Mouse (Mus musculus) large intestine, adult 2 months (tissue): ENCODE measurements around the gene Ankrd40. TPM values are rescaled to one million over a fixed set of nuclear protein-coding genes. Genes with fewer than 3 reads are reported as not detected.

Experiments used
- DNase-seq: peaks from one replicate; pipeline ENCODE4 v3.0.0-alpha.2; 2012; ENCODE audit warnings: low read depth, low spot score
- WGBS: fragments of 180-500 bp; shearing (Covaris S2); methylation state at CpG from one replicate; pipeline ENCODE4 v1.1.7; 2018; 5-methylcytosine and 5-hydroxymethylcytosine counted together
- polyA plus RNA-seq: library from polyadenylated mRNA; depleted of rRNA; stranded (reverse); fragments of >200 nt; gene quantifications from 2 replicates; pipeline ENCODE4 v1.2.3, GENCODE M21; 2012

Gene Ankrd40
- polyA plus RNA-seq, 1 experiment: 49.1 TPM

- WGBS: 23% methylated on average over 3 of the region's 3 CpGs
- DNase-seq: no peak
Measured at GRCm38 (mm10) chr11:94346611-94347010, 18.8 kb downstream of the Ankrd40 start.

GRCm38 (mm10) chr11:94347063-94347575 is 19.3 kb downstream of the Ankrd40 start:
- DNase-seq: no peak
- WGBS: 63% methylated on average over 7 of the region's 7 CpGs

GRCm38 (mm10) chr11:94349839-94350238 is 22.0 kb downstream of the Ankrd40 start:
- 88% methylated on average over 2 of the region's 2 CpGs for WGBS
- no peak for DNase-seq

GRCm38 (mm10) chr11:94350337-94350736 is 22.5 kb downstream of the Ankrd40 start:
- DNase-seq: no peak
- 76% methylated on average over 1 of the region's 1 CpGs for WGBS

- WGBS: 55% methylated on average over 3 of the region's 3 CpGs
Measured at GRCm38 (mm10) chr11:94351094-94351493, 23.3 kb downstream of the Ankrd40 start.

GRCm38 (mm10) chr11:94355521-94356217 is 27.9 kb downstream of the Ankrd40 start:
- DNase-seq: no peak
- 81% methylated on average over 9 of the region's 9 CpGs for WGBS

More at GRCm38 (mm10) chr11:94351094-94351493, 23.3 kb downstream of the Ankrd40 start:
- no peak for DNase-seq

GRCm38 (mm10) chr11:94359168-94359567 is 31.4 kb downstream of the Ankrd40 start:
- WGBS: 82% methylated on average over 12 of the region's 12 CpGs
- no peak for DNase-seq

GRCm38 (mm10) chr11:94361166-94361870 is 33.5 kb downstream of the Ankrd40 start:
- WGBS: 93% methylated on average over 14 of the region's 14 CpGs
- no peak for DNase-seq

- no peak for DNase-seq
- 93% methylated on average over 5 of the region's 5 CpGs for WGBS
Measured at GRCm38 (mm10) chr11:94362101-94362500, 34.3 kb downstream of the Ankrd40 start.

GRCm38 (mm10) chr11:94363690-94364089 is 35.9 kb downstream of the Ankrd40 start:
- no peak for DNase-seq
- 45% methylated on average over 7 of the region's 7 CpGs for WGBS

- WGBS: 19% methylated on average over 3 of the region's 3 CpGs
- DNase-seq: no peak
Measured at GRCm38 (mm10) chr11:94365340-94365739, 37.5 kb downstream of the Ankrd40 start.

- WGBS: 80% methylated on average over 6 of the region's 6 CpGs
- no peak for DNase-seq
Measured at GRCm38 (mm10) chr11:94369981-94370380, 42.2 kb downstream of the Ankrd40 start.

GRCm38 (mm10) chr11:94370809-94371208 is 43.0 kb downstream of the Ankrd40 start:
- peak; percentile 94 for DNase-seq
- WGBS: 8% methylated on average over 5 of the region's 5 CpGs

- no peak for DNase-seq
- WGBS: 86% methylated on average over 13 of the region's 13 CpGs
Measured at GRCm38 (mm10) chr11:94374276-94374948, 46.6 kb downstream of the Ankrd40 start.

GRCm38 (mm10) chr11:94379061-94379460 is 51.3 kb downstream of the Ankrd40 start:
- WGBS: 42% methylated on average over 2 of the region's 2 CpGs
- DNase-seq: no peak

GRCm38 (mm10) chr11:94379736-94380135 is 51.9 kb downstream of the Ankrd40 start:
- WGBS: 66% methylated on average over 8 of the region's 8 CpGs
- no peak for DNase-seq

GRCm38 (mm10) chr11:94385977-94386771 is 58.4 kb downstream of the Ankrd40 start:
- WGBS: 12% methylated on average over 12 of the region's 12 CpGs

GRCm38 (mm10) chr11:94387756-94388155 is 60.0 kb downstream of the Ankrd40 start:
- DNase-seq: no peak
- 30% methylated on average over 4 of the region's 4 CpGs for WGBS

More at GRCm38 (mm10) chr11:94385977-94386771, 58.4 kb downstream of the Ankrd40 start:
- DNase-seq: peak; percentile 45

GRCm38 (mm10) chr11:94389021-94389420 is 61.2 kb downstream of the Ankrd40 start:
- 70% methylated on average over 4 of the region's 4 CpGs for WGBS
- DNase-seq: no peak
